Mouse (Mus musculus) liver, embryonic 14.5 days (tissue): ENCODE results near the gene Npc2. TPM values are rescaled to one million over a fixed set of nuclear protein-coding genes. Genes with fewer than 3 reads are reported as not detected.

Experiments used
- ATAC-seq: fragments of 200-750 bp; cut with Nextera tagmentation; 2 replicates; pipeline ENCODE4 v1.8.0; 2017; ENCODE audit warnings: moderate number of reproducible peaks, mild to moderate bottlenecking, moderate library complexity; ENCODE audit not compliant: insufficient read depth
- DNase-seq, 3 experiments: peaks; one replicate each; pipeline ENCODE4 v3.0.0-alpha.2; 2012 to 2013; ENCODE audit warnings: low read depth in 3 of 3, low spot score in 3 of 3
- H3K27ac ChIP-seq: fragments of 300-500 bp; sonication (generic); 2 replicates; pipeline ENCODE4 v1.5.1; 2014; ENCODE audit warnings: moderate library complexity, mild to moderate bottlenecking, control low read depth, inconsistent platforms
- H3K27me3 ChIP-seq: fragments of 300-500 bp; sonication (generic); 2 replicates; pipeline ENCODE4 v1.6.1; 2014; ENCODE audit warnings: mild to moderate bottlenecking, low read length, moderate library complexity; ENCODE audit not compliant: control insufficient read depth, insufficient read depth
- H3K36me3 ChIP-seq: fragments of 300-500 bp; sonication (generic); replicated peaks from 2 replicates; pipeline ENCODE4 v1.6.1; 2014; ENCODE audit warnings: low read depth; ENCODE audit not compliant: control insufficient read depth, insufficient read depth
- H3K4me1 ChIP-seq, 2 experiments: fragments of 200-500 bp in 1 of 2; fragments of 300-500 bp in 1 of 2; sonication (generic) in 1 of 2; replicated peaks; 2 replicates each; pipeline ENCODE4 v1.6.1; 2012 to 2014; ENCODE audit warnings: antibody characterized with exemption in 1 of 2, inconsistent platforms in 1 of 2, low read length in 1 of 2; ENCODE audit not compliant: control insufficient read depth in 2 of 2, insufficient read depth in 2 of 2
- H3K4me2 ChIP-seq: fragments of 300-500 bp; sonication (generic); 2 replicates; pipeline ENCODE4 v1.6.1; 2014; ENCODE audit warnings: low read depth, mild to moderate bottlenecking, control low read depth, moderate library complexity
- H3K4me3 ChIP-seq, 2 experiments: fragments of 200-500 bp in 1 of 2; fragments of 300-500 bp in 1 of 2; sonication (generic) in 1 of 2; 2 replicates each; pipeline ENCODE4 v1.5.1; 2012 to 2014; ENCODE audit warnings: low read depth in 2 of 2, low read length in 2 of 2, mild to moderate bottlenecking in 2 of 2, control low read depth in 1 of 2, inconsistent platforms in 1 of 2, moderate library complexity in 1 of 2; ENCODE audit not compliant: insufficient read depth in 1 of 2
- H3K9ac ChIP-seq: fragments of 300-500 bp; sonication (generic); replicated peaks from 2 replicates; pipeline ENCODE4 v1.6.1; 2014; ENCODE audit warnings: mild to moderate bottlenecking, control low read depth, moderate library complexity
- H3K9me3 ChIP-seq: fragments of 300-500 bp; sonication (generic); 2 replicates; pipeline ENCODE4 v1.6.1; 2016; ENCODE audit warnings: low read length, mixed read lengths; ENCODE audit not compliant: control insufficient read depth
- CTCF ChIP-seq: IDR thresholded peaks from 2 replicates; pipeline ENCODE4 v1.5.1; 2016; ENCODE audit warnings: antibody characterized with exemption, low read depth, control low read depth
- EP300 ChIP-seq: IDR thresholded peaks from 2 replicates; pipeline ENCODE4 v1.6.1; 2016; ENCODE audit warnings: antibody characterized with exemption, low read depth
- WGBS: fragments of 180-500 bp; shearing (Covaris S2); extraction: QIAGEN DNeasy Blood & Tissue Kit; methylation state at CpG from one replicate; pipeline ENCODE4 v1.1.7; 2014; ENCODE audit not compliant: insufficient replicate concordance; 5-methylcytosine and 5-hydroxymethylcytosine counted together
- polyA plus RNA-seq, 2 experiments: library from polyadenylated mRNA; depleted of rRNA in 1 of 2; stranded (reverse) in 1 of 2; unstranded in 1 of 2; fragments of >200 nt; fragmentation: Nextera tagmentation in 1 of 2; extraction: Ambion mirVana in 1 of 2; gene quantifications; 2 replicates each; pipeline versions ENCODE4 v1.2.1 to v1.2.3; 2012 to 2014

Npc2 gene
- polyA plus RNA-seq, 2 experiments: 18.0 to 22.5 TPM

DNA sequence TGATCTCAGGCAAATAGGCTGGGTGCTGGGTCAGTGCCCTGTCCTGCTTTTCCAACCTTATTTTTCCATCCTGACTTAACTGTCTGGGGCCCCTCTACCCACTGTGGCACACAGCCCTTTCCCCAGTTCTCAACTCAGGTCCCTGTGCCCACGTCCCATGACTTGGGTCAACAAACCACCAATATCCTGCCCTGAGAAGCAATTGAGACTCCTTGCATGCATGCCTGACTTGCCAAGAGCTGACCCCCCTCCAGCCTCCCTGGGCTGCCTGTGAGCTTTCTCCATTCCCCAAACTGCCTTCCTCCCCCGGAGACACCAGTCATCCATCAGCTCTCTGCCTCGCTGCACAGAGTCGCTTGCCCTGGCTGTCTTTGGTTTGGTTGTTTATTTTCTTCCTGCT lies 46.0 kb downstream of the Npc2 start:
- ATAC-seq (no peak), DNase-seq (no peak)
- H3K4me1 ChIP-seq: no peaks in the 10 kb centered on the region

GRCm38 (mm10) chr12:84726391-84726790 lies 46.6 kb downstream of the Npc2 start:
- H3K9ac ChIP-seq: no peak overlapping the region

More for the DNA sequence above, 46.0 kb downstream of the Npc2 start:
- no peak overlapping the region for H3K4me2 ChIP-seq
- H3K4me3 ChIP-seq: no peak overlapping the region
- TF ChIP-seq EP300: no peak
- TF ChIP-seq CTCF: no peak
- H3K9ac ChIP-seq: no peak overlapping the region
- H3K9me3 ChIP-seq: no peaks in the 10 kb centered on the region
- H3K27me3 ChIP-seq: no peaks in the 10 kb centered on the region
- H3K36me3 ChIP-seq: no peaks in the 10 kb centered on the region
- H3K27ac ChIP-seq: no peak overlapping the region
- 38% methylated on average over 4 of the region's 4 CpGs for WGBS

DNA sequence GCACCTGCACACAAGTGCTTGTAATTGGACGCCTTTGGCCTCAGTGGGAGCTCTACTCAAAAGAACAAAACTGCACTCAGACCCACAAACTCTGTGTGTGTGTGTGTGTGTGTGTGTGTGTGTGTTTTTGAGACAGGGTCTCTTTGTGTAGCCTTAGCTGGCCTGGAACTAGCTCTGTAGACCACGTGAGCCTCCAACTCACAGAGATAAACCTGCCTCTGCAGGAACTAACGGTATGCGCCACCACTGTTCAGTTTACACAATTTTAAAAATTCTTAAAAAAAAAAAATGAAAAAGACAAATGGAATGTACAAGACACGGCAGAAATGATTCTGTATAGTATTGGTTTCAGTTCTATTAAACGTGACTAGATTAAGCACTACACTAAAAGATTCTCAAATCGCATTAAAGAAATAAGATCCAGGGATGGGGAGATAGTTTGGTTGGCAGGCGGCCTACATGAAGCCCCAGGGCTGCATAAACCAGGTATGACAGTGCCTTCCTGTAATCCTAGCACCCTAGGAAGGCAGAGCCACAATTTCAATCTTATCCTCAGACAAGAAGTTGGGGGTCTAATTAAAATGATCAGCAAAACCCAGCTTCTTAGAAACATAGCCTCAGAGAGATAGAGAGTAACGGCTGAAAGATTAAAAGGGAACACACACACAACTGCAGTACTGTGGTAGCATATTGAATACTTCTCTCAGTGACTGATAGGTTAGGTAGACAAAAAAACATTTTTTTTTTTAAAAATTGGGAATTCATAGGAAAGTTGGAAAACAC lies 54.3 kb downstream of the Npc2 start:
- no peak for TF ChIP-seq CTCF
- no peak for TF ChIP-seq EP300
- Histone ChIP-seq H3K9ac (no peak overlapping the region), H3K27me3 (no peaks in the 10 kb centered on the region), H3K4me2 (no peak overlapping the region), H3K4me1 (no peaks in the 10 kb centered on the region), H3K9me3 (no peaks in the 10 kb centered on the region), H3K36me3 (no peaks in the 10 kb centered on the region), H3K4me3 (no peak overlapping the region), H3K27ac (no peak overlapping the region)
- WGBS: 58% methylated on average over 9 of the region's 9 CpGs
- ATAC-seq (no peak), DNase-seq (no peak)

More at GRCm38 (mm10) chr12:84726391-84726790, 46.6 kb downstream of the Npc2 start:
- no peaks in the 10 kb centered on the region for H3K9me3 ChIP-seq
- H3K4me2 ChIP-seq: no peak overlapping the region
- H3K4me3 ChIP-seq: no peak overlapping the region
- no peaks in the 10 kb centered on the region for H3K27me3 ChIP-seq
- ATAC-seq (no peak), DNase-seq (no peak)
- no peak overlapping the region for H3K27ac ChIP-seq
- no peak for TF ChIP-seq CTCF
- TF ChIP-seq EP300: no peak
- 57% methylated on average over 4 of the region's 4 CpGs for WGBS
- H3K36me3 ChIP-seq: no peaks in the 10 kb centered on the region
- no peaks in the 10 kb centered on the region for H3K4me1 ChIP-seq

- no peak overlapping the region for H3K4me2 ChIP-seq
- H3K27ac ChIP-seq: no peak overlapping the region
- no peak overlapping the region for H3K9ac ChIP-seq
- TF ChIP-seq EP300: no peak
- TF ChIP-seq CTCF: no peak
- peaks cover 10 to 11% of the 10 kb centered on the region in 2 experiments for H3K4me1 ChIP-seq
- no peaks in the 10 kb centered on the region for H3K27me3 ChIP-seq
- 61% methylated on average over 6 of the region's 6 CpGs for WGBS
- DNase-seq: no peak
- no peak for ATAC-seq
- H3K9me3 ChIP-seq: no peaks in the 10 kb centered on the region
- H3K36me3 ChIP-seq: no peaks in the 10 kb centered on the region
- H3K4me3 ChIP-seq: no peak overlapping the region
Measured at GRCm38 (mm10) chr12:84714578-84714977, 58.4 kb downstream of the Npc2 start.

DNA sequence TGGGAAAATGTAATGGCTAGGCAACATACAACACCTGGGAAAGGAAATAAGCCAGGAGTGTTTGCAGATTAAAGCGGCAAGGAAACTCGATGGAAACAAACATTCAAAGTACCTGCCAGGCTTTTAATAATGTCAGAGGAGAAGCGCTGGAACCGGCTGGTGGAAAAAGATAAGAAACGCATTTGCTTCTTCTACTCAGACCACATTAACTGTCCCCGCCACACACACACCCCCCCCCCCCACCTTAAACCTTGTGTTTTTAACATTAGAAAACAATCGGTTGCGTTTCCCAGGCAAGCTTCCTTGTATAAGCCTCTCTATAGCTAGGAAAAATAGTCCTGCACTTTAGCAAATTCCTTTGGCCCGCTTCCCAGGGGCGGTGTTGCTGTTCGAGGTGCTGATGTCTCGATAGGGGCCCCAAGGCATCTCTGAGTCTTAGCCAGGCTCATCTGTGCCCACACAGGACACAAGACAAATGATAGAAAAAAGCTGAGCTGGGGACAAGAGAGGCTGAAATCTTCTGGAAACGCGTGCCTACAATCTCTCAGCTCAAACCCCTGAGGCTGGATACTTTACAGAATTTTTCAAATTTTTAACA lies 63.0 kb downstream of the Npc2 start:
- Histone ChIP-seq H3K27ac (peak overlapping the region; percentile 50), H3K4me1 (peaks cover 17 to 22% of the 10 kb centered on the region in 2 experiments), H3K4me2 (peak overlapping the region; percentile 63), H3K9ac (peak overlapping the region; percentile 42; the same call in 1 of the 2 replicates), H3K9me3 (no peaks in the 10 kb centered on the region), H3K27me3 (no peaks in the 10 kb centered on the region), H3K4me3 (peak overlapping the region in 1 of 2 experiments; percentile 17; a peak in 2 of 4 replicates), H3K36me3 (no peaks in the 10 kb centered on the region)
- ATAC-seq: peak; percentile 90
- peak; percentile 47 to 60 (median 47) for DNase-seq
- TF ChIP-seq EP300 (peak; percentile 74), CTCF (no peak)
- WGBS: 5% methylated on average over 14 of the region's 14 CpGs
